Mouse (Mus musculus): ENCODE results near the gene Eid1.

Eid1 gene

DNA sequence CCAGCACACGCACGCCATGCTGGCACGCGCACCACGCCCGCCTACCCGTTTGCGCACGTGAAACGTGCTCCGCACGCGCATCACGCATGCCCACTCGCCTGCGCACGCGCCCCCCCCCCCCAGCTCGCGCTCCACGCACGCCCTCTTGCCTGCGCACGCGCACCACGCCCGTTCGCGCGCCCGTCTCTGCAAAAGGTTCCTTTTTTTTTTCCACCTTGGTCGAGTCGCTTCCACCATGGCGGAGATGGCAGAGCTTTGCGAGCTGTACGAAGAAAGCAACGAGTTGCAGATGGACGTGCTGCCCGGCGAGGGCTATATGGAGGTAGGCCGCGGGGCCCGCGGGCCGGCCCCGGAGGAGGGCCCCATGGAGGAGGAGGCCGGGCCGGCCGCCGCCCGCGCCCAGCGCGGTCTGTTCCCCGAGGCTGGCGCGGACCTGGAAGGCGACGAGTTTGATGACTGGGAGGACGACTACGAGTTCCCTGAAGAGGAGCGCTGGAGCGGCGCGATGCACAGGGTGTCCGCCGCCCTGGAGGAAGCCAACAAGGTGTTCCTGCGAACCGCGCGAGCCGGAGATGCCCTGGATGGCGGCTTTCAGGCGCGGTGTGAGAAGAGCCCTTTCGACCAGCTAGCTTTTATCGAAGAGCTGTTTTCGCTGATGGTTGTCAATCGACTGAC, at the start of gene Eid1:
Eid1 (plus strand) TSS at position 139 of the 675 bp plus-strand sequence.
- DNase-seq (ENCODE audit: low spot score in 2 of 2) = peak; percentile 70 to 80

DNA sequence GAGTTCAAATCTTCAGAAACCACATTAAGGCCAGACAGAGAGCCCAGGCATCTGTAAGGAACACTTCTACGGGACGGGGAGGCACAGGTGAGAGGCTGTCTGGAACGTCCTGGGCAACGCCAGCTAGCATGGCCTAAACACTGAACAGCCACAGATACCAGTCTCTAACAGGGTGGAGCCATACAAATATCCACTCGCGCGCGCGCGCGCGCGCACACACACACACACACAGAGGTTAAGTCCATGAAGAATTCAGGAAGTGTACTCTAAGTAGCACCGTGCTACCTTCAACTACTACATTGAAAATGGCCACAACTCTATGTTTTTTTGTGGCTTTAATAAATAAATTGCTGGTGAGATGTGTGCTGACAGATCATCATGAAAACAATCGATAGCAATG, 49.7 kb upstream of the Eid1 start:
- no peak for DNase-seq (ENCODE audit: low spot score in 2 of 2)

DNA sequence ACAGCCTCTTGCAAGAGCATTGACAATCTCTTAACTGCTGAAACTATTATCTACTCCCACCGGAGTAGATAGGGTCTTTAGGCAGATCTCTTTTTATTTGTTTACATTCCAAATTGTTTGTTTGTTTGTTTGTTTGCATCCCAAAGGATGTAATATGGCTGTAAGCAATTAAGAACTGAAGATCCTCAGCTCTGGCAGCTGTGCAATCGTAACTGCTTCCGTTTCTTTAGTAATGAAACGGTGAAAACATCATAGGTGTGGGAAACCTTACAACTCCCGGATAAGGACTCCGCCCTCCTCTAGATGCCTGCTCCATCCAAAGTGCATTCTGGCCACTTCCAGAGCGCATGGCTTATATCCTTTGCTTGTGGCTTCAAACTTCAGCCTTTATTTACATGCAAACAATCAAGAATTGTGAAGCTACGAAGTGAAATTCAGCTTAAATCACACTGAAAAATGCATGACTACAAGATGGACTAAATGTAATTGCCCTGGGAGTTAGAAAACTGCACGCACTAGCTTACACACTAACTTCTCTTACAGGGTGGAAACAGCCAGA, 48.7 kb upstream of the Eid1 start:
- DNase-seq (ENCODE audit: low spot score in 2 of 2) = no peak

DNA sequence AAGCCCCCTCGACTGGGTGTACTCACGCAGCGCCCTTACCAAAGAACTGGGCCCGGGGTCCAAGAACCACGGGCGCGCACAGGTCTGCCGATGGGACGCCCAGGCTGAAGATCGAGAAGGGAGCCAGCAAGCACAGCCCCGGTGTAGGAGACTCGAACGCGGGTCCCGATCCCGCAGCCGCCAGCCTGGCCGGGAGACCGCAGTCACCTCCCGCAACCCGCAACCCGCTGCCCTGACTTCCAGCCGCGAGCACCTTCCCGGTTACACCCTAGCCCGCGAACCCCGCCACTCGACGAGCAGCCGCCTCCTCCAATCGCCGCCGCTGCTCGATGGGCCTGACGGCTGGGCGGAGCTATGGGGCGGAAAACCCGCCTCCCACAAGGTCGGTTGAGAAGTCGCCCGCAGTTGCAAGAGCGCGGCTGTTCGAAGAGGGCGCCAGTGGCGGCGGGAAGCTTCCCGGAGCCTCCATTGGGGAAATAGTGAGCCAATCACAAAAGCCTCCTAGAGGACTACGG, 48.0 kb upstream of the Eid1 start, which contains the start of gene Cep152:
Cep152 (minus strand) TSS at position 277 of the 515 bp plus-strand sequence.
- peak; percentile 94 to 96 for DNase-seq (ENCODE audit: low spot score in 2 of 2)

DNA sequence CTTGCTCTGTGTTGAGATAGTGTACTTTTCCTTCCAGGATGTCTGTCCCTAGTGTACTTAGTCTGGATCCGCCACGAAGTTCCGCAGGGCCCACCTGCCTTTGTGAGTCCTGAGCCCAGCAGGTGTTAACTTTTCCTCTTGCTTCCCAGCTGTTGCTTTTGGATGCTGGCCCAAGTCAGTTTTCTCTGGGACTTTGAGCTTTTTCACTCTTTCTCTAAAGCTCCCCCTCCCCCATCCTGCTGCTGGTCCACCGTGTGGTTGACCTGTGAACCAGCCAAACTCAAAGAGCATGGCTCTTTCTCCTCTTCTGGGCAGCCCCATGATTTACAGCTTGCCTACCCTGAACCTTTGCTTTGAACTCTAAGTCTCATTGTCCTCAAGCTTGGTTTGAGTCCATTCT, 46.4 kb upstream of the Eid1 start:
- no peak for DNase-seq (ENCODE audit: low spot score in 2 of 2)

DNA sequence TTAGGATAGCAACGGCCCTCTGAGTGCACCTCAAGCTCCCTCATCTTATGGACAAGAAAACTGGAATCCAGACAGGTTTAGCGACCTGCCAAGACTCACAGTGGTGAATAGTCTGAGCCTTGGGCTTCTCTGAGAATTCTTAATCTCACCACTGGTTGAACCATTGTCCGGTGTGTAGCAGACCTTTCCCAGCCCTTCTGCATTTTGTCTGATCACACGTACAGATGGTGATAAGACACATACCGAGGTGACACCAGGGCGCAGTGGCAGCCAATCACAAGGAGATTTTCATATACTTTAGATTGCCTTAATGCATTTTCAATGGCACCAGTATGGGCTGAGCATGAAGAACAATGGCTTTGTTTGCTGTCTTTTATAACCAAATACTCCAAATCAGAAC, 44.4 kb upstream of the Eid1 start:
- DNase-seq (ENCODE audit: low spot score in 2 of 2) = no peak

DNA sequence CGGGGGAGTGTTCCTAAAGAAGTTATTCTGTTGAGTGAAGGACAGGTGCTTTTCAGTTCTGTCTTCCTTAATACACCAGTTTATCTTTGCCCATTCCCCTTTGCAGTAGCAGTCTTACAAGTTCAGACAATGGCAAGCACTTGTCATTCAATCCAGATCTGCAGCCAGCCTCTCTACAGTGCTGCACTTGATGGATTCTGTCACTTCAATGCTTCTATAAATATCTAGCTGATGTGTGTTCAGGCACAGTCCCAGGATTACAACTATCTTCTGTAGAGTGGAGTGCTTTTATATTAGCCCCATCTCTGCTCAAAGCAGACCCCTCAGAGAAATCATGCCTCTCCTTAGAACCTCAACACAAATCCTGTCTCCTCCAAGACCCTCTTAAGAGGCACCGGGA, 42.9 kb upstream of the Eid1 start:
- DNase-seq (ENCODE audit: low spot score in 2 of 2) = no peak

DNA sequence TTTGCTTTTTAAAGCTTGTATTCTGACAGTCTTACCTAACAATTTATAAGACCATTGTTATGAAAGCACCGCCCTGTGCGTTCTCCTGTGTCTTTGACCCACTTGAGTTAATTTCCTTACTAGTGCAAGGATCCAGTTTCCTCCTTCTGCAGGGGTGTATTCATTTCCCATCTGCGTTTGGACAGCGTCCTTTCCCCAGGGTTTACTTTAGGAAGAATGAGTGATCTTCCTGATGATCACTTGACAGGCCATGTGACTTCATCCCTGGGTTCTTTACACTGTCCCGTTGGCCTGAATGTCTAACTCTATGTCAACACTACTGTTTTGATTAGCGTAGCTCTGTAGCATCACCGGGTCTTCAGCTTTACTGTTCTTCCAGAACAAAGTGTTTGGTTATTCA, 35.6 kb upstream of the Eid1 start:
- no peak for DNase-seq (ENCODE audit: low spot score in 2 of 2)

DNA sequence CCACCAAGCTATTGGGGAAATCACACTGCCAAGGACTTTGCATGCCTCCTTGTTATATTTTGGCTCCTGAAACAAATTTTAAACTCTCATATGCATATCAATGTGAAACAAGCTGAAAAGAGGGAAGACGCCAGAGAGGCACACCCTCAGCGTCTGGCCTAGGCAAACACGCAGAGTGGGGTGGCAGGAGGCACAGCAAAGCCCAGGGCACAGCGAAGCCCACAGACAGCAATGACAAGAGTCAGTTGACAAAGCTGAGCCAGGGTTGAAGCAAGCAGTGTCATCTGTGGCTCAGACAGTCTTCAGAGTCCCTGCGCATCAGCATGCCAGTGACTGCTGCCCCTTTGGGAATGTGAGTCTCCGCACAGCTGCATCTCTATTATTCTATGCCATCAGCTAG, 28.0 kb upstream of the Eid1 start:
- DNase-seq (ENCODE audit: low spot score in 2 of 2) = no peak

DNA sequence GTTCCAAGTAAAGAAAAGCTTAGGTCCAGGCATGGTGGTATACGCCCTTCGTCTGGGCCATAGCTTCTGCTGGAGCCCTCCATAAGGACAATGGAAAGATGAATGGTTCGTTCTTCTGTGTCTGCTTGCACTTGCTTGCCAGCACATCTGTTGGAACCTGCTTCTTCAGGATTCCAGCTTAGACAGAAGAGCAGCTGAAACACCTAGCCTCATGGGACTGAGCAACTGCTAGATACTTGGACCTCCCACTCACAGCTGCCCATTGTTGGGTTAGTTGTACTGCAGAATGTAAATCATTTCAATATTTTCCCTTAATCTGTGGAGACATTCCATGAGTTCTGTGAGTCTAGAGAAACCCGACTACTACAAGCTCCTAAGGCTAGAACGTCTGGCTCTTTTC, 22.9 kb upstream of the Eid1 start:
- DNase-seq (ENCODE audit: low spot score in 2 of 2) = no peak

DNA sequence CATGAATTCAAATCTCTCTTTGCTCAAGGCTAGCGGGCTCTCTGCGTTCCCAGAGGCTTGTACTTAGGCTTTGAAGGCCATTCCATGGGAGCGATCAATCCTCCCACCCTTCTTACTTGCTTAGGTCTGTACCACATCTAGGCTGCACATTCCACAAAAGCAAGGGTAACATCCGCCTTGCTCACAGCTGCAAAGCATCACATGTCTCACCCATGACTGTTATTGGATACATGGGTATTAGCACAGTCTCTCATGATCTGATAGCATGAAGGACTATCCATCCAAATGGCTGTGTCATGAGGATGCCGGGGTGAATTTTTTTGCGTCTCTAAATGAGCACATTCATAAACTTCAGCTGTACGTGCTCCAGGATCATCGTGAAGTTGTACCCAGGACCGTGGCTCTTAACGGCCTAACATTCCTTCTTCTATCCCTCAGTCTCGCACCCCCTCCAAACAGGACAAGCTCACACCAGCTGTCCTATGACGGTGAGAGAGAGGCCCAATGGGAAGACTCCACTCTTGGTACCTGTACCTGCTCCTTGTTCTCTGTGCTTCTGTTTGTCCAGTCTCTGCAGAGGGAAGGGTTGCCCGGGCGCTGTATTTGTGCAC, 22.0 kb upstream of the Eid1 start:
- DNase-seq (ENCODE audit: low spot score in 2 of 2) = no peak

DNA sequence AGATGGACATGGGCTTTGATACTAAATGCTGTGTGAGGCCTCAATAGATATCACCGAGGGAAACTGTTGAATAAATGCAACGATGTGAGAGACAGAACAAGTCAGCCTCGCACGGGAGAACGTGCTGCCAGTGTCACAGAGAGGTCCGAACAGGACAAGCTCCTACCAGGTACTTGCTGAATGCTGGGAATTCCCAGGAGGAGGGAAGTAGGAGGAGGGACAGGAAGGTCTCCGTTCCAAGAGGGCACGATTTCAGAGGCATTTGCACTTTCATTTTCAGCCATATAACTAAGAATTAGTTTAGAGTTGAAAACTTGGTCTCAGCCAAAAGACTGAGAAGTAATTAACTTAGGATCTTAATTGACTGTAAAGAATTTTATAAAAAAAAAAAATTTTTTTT, 21.3 kb upstream of the Eid1 start:
- no peak for DNase-seq (ENCODE audit: low spot score in 2 of 2)

DNA sequence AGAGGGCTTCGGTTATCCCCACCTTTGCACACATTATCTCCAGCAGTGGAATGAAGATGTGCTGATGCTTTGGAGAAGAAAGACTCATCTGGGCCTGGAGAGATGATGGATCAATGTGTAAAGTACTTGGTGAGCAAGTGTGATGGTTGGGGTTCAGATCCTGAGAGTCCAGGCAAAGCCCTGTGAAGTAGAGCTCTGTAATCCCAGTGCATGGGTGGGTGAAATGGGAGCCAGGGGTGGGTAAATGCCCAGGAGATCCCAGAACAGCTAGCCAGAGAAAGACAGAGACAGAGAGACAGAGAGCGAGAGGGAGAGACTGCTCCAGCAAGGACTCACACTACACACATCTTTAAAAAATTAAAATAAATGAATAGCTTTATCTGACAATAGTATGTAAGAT, 19.6 kb upstream of the Eid1 start:
- DNase-seq (ENCODE audit: low spot score in 2 of 2) = no peak

DNA sequence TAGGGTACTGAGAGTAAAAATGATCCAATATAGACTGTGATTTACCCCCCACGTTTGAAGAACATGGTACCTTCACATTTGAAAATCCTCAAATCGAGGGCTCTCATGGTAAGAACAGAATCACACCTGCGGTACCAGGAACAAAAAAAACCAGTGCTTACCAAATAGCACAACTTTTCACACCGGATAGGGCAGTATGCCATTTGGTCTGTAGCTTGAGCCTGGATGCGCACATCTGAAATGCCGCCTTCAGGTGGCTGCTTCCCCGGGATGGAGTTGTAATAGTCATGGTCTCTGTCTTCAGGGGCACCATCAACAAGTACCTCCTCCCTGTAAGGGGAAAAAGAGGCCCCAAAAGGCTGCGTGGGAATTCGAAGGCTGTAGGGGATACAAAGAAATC, 17.5 kb upstream of the Eid1 start:
- DNase-seq (ENCODE audit: low spot score in 2 of 2) = no peak

DNA sequence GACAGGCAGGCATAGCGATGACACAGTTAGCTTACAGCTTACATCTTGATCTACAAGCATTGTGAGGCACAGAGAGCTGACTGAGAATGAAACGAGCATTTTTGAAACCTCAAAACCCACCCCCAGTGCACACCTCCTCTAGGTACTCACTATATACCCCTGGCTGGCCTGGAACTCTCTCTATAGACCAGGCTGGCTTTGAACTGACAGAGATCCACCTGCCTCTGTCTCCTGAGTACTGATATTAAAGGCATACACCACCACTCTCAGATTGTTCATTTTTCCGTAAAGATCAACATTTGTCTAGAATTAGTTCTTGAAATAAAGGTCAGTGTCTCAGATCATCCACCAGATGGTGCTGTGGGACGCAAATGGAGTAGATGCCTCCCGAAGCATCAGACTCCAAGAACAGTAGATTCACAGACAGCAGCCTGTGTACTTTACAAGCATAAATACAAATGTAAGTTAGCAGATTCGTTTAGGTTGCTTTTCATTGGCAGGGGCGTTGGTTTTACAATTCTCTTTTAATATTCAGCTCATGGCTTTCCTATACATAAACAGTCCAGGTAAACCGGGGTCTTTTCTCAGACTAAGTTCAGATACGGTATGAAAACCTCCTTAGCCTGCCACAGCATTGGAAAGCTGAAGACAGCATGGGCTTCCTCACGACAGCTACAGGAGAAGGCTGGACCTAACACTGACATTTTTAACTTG, 12.9 kb upstream of the Eid1 start:
- DNase-seq (ENCODE audit: low spot score in 2 of 2) = peak in 1 of 2 experiments; percentile 50

DNA sequence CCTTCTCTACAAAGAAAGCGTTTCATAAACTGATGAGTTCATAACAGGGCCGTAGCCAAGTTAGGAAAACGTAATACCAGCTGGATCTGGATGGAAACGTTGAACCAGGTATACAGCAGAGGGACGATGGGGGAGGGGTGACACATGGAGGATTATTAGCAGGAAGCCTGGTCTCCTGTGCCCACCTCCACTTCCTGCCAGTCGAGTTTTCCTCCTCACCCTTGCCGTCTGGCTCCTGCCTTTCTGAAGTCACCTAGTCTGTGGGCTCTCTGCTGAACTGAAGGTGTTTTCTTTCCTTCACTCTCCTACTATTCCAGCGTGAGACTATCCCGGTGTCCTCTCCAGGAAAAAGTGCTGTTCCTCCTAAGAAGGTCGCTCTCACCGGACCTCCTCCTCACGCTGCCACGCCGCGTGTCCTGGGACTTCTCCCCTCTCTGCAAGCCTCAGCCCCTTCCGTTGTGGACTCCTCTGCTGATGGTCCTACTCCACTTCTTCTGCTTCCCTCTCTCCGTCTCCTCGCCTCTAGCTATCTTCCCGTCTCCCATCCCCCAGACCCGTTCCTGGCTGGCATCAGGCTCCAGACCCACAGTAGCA, 12.3 kb upstream of the Eid1 start:
- no peak for DNase-seq (ENCODE audit: low spot score in 2 of 2)

DNA sequence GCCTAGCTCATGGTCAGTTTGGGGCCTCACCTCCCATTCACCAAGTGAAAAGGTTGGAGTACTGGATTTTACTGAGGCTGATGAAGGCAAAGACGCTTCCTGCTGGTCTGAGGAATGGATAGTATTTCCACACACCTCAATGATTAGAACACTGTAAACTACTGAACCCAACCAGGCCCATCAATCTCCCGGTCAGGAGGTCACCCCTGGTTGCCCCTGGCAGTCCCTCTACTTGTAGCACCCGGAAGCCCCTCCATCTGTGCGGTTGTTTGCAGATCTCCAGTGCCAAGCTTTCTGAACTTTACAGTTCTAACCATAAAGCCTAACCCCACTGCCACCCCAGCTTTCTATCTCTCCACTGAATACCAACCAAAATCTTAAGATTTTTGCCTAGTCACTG, 11.7 kb upstream of the Eid1 start:
- DNase-seq (ENCODE audit: low spot score in 2 of 2) = no peak

DNA sequence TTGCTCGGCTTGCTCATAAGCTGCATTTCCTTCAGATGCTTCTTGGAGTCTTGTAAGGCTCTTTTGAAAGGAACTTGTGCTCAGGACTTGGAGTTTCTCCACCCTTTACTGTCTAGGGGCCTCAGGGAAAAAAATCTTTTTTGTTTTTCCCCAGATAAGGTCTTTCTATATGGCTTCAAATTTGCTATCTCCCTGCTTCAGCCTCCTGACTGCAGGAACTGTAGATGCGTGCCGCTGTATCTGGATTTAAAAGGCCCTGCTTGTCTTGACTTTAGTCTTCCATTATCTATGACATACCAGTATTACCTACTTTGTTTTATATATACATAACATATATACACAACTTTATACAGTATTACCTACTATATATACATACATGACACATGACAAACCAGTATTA, 10.4 kb upstream of the Eid1 start:
- no peak for DNase-seq (ENCODE audit: low spot score in 2 of 2)

DNA sequence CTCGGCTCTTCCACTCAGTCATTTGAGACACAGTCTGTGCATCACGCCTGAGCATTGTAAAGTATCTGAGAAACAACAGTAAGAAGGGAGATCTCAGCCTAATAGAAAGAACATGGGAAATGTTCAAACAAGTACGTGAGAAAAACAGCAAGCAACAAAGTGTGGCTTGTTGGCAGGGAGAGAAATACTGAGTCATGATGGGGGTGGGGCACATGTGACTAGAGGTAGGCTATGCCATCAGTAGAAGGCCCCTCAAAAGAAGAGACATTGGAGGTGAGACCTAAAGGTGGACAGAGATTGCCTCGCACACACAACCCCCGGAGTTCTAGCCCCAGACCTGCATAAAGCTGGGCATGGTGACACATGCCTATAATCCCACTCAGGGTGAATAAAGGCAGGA, 7.7 kb upstream of the Eid1 start:
- DNase-seq (ENCODE audit: low spot score in 2 of 2) = no peak

DNA sequence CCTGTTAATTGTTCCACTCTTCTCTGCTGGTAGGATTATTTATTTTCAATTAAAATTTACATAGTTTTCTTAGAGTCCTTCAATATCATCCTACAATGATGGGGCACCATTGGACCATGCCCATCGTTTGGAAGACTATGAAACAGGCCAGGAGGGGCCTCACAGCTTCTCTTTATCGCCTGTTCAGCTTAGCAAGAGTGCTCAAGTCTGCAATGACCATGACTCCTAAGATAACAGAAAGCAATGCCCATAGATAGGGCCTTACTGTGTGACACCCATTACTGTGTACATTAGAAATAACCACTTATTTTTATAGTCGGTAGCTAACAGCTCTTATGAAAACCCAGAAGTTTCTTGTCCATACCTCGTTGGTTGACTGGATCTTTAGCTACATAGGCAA, 7.0 kb upstream of the Eid1 start:
- DNase-seq (ENCODE audit: low spot score in 2 of 2) = no peak

DNA sequence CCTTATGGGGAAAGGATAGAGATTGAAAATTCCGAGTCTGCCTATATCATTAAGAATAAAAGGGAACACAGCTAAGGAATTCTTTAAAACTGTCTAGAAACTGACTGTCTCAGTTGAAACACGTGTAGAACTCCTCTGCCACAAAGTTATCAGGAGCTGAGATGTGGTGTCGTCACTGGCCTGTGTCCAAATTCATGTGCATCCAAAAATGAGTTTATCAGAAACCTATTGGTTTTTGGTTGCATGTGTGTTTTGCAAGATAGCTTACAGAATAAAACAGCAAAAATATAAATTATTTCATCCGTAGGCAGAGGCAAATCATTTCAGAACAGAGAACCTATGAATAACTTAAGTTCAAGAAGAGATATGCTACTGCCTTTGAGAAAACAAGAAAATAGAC, 6.2 kb upstream of the Eid1 start:
- no peak for DNase-seq (ENCODE audit: low spot score in 2 of 2)

DNA sequence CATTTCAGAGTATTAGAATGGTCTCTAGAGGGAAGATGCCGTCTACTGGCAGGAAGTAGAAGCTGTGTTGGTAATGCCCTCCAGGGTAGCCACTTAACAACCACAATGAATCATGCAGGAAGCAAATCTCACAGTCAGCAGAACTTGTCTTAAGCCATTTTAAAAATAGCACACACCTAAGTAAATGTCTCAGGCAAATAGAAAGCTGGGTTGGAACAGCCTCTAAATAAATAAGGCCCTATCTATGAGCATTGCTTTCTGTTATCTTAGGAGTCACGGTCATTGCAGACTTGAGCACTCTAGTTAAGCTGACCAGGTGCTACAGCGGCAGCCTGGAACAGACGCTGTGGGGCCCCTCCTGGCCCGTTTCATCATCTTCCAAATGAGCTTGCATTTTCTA, 5.7 kb upstream of the Eid1 start:
- no peak for DNase-seq (ENCODE audit: low spot score in 2 of 2)

Data from right cerebral cortex, postnatal 36 days (tissue).